Mouse (Mus musculus) ZHBTc4 (cell line): ENCODE measurements around the gene Per1.
A peak's percentile ranks its signal among the peaks of the same experiment; 100 is the strongest.

Source experiments
- DNase-seq: peaks from one replicate; pipeline ENCODE4 v3.0.0-alpha.2; 2011; ENCODE audit warnings: low read depth, low spot score

The Per1 gene

DNA sequence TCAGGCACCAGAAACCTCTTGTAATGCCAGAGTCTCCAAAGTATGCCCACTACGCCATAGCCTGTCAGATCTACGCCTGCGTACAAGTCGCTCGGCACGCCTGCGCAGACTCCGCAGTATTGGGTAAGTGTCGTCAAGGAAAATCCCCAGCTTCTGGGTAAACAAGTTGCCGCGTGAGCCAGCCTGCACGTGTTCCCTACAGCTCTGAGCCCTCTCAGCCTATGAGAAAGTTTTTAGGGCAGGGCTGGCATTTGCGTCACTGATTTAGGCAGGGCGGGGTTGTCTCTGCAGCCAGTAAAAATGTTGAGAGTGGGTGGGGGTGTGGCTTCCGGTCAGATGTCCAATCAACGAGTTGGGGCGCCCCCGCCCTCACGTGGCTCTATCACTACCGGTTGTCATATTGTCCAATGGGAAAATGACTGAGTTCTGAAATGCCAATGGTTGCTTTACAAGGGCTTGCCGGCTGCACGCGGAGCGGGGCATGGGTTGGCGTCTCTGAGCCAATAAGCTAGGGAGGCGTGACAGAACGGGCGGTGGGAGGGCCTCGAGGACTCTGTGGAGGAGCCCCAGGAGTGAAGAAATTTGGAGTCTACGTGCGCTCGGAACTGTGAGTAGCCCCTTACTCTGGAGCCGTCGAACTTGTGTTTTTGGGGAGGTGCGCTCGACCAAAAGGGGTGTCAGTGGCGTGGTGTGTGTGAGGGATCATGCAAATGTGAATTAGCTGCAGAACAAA is at the start of gene Per1:
Gene Per1 (plus strand): TSS at position 521 of the 733 bp plus-strand sequence.
- DNase-seq: peak; percentile 100

DNA sequence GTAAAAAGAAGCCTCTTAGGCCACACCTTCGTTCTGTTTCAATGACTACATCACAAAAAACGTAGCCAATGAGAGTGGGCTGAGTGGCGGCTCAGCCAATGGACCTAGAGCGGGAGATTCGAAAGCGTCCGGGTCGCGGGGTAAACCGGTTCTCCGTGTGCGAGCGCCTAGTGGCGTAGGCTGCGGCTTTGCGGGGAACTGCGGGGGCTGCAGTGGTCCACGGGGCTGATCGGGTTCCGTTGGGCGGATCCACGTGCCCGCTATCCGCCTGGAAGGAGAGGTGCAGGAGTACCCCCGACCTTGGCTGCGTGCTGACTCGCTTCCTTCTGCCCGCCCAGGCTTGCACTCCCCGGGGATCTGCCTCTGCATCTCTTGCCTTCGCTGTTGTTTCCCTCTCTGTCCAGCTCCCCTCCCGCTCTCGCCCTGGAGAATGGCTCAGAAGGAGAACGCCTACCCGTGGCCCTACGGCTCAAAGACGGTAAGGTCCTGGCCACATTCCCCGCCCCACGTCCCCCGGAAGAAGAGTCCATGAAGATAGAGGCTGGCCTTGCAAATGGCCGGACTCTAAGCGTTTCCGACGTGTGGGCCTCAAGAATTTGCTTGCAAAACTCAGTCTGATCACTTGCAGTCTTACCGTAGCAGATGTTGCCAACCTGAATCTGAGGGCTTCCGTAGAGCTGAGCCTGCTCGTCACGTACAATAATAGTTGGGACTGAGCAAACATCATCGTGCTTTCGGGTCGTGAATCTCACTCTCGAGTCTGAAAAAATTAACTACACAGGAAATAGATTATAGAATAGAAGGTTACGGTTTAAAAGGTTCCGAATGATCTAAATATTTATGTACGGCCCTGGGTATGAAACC is 49.3 kb upstream of the Per1 start, which contains the start of gene Aurkb:
Gene Aurkb (plus strand): TSS at position 117 of the 864 bp plus-strand sequence.
- peak; percentile 94 for DNase-seq

DNA sequence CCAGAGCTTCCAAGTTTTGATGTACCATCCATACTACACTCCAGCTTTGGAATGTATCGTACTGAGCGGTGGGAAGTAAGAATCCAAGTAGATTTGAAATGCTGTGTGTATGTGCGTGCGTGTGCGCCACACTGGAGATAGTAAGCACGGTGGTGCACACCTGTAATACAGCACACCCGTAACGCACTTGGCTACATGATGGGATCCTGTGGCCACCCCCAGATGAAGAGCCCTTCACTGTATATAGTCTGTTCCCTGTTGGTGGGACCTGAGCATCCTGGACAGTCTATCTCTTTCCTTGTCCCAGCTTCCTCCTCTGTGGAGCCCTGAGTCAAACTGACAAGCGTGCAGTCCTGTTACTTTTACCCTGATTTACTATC is 48.6 kb upstream of the Per1 start:
- no peak for DNase-seq

DNA sequence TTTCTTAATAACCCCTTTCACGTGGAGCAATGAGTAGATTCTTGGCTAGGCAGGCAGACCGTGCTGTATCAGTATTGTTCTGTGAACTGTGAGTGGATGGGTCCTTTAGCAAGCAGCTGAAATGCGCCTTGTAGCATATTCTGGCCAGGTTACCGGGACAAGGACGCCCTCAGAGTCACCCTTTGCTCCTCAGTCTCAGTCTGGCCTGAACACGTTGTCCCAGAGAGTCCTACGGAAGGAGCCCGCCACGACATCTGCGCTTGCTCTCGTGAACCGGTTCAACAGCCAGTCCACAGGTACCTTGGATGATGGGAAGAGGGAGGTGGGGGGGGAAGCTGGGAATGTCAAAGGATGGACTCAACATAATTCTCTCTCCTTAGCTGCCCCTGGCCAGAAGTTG is 47.4 kb upstream of the Per1 start:
- no peak for DNase-seq

DNA sequence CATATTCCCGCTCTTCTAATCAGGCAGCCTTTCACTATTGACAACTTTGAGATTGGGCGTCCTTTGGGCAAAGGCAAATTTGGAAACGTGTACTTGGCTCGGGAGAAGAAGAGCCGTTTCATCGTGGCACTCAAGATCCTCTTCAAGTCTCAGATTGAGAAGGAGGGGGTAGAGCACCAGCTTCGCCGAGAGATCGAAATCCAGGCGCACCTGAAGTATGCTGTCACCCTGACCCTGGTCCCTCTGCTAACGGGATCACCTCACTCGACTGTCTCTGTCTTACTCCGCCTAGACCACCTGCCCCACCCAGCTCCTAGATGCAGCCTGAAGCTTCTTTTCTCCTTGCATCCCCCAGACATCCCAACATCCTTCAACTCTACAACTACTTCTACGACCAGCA is 46.9 kb upstream of the Per1 start:
- DNase-seq: no peak

DNA sequence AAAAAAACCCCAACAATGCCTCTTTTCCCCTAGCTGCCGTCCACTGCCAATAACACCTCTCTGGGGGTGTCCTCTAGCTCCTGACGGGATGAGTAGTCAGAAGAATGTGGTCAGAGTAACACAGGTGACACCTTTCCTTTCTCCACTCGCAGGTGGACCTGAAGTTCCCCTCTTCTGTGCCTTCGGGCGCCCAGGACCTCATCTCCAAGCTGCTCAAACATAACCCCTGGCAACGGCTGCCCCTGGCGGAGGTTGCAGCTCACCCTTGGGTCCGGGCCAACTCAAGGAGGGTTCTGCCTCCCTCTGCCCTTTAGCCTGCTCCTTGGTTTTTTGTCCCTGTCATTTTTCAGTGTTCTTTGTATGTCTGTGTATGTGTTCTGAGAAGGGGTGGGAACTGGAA is 44.3 kb upstream of the Per1 start:
- DNase-seq: no peak

DNA sequence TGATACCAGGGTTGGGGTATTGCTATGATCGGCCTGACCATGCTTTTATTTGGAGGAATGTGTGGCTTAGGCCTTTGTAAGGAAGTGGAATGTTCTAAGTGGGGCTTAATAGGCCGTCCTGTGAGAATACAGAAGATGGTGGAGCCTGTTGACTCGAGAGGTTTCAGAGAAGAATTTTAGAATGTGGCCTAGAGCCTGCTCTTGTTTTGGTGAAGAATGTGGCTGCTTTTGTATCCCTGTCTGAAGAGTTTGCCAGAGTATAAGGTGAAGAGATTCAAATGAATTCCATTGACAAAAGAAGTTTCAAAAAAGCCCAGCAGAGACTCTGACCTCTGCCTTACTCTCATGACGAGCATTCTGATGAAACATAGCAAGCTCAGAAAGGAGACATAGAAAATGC is 43.2 kb upstream of the Per1 start:
- no peak for DNase-seq

DNA sequence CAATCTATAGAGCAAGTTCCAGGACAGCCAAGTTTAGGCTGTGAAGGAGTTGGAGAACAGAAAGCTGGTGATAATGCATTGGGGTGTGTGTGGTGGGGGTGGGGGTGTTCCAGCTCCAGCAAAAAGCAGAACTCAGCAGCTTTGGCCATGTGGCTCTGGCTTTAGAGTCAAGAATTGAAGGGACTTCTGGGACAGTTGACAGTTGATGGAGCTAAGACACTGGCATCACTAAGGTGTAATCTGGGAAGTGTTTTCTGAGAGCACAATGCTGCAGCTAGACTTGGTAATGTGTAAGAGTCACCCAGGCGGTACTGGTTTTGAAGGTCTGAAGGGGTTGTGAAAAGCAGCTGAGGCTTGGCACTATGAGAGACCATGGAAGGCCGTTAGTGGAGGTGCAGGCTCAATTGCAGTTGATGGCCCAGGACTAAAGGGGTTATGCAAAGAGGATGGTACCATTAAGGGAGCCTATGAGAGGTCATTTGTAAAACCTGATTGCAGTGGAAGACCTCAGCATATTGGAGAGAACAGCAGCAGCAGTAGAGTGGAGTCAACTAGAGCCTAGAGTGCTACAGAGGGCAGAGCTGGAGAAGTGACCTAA is 42.1 kb upstream of the Per1 start:
- no peak for DNase-seq

DNA sequence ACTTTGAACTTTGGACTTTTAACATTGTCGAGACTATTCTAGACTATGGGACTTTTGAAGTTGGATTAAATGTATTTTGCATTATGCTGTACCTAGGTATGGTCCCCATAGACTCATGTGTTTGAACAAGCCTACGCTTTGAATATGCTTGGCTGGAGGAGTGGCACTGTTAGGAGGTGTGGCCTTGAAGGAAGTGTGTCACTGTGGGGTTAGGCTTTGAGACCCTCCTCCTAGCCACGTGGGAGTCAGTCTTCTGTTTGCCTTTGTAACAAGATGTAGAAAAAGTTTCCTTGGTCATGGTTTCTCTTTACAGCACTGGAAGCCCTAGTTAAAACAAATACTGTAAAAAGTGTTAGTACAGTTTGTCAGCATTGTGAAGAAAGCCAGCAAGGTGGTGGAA is 41.2 kb upstream of the Per1 start:
- DNase-seq: peak; percentile 48

DNA sequence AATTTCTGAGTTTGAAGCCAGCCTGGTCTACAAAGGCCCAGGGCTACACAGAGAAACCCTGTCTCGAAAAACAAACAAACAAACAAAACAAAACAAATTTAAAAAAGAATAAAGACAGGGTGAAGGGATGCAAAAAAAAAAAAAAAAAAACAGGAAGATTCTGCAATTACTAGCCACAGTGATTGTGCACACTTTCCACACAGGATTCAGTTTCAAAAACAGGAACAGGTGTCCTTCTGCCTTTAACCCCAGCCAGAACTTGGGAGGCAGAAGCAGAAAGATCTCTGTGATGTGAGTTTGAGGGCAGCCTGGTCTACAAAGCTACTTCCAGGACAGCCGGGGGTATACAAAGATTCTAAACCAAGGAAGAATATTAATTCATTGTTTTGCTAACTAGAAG is 36.8 kb upstream of the Per1 start:
- no peak for DNase-seq

DNA sequence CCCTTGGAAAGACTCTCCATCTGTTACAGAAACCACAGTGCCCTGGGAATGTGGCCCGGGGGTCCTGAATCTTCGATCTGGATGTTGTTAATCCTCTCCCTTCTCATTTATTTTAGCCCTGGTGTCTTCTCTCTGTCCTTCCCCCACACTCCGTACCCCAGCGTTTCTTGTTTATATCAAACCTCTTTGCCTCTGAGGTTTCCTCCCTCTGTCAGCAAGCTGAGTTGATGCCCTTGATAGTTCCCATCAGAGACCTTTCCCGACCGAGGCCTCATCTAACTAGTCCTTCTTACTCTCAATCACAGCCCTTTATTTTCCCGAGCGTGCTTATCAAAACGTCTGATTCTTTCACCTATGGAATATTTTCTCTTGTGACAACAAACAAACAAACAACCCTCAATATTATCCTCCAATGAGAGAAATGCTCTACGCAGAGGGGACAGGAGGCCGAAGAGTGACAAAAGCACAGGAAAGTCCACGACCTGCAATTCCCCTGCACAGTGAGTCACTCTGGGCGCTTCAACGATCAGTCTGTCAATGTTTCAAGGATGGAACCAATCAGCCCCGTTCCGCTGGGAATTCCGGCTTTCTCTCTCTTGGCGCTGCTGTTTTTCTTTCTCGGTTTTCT is 36.2 kb upstream of the Per1 start:
- no peak for DNase-seq

DNA sequence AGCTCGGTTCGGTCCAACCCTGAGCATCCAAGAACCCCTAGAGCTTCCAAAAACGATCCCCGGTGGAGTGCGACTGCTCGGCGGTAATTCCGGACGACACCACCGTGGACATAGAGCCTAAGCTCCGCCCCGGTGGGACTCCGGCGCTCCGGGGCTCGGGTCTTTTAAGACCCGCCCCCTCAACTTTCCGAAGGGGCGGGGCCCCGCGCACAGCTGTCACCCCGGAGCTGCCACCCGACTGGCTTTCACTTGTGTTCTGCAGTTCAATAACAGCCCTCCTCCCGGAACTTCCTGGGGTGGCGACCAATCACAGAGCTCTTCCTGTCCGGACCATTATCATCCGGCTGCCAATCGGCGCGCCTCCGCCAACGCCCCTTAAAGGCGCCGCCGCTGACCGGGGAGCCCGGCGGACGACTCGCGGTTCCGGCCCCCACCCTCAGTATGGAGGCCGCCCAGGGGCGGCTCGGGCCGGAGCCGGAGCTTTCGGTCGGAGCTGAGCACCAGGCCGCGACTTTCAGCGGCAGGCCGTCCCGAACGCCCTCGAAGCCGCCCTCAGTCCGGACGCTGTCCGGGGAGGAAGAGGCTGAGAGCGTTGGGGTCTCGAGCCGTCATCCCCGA is 35.6 kb upstream of the Per1 start, which contains the start of gene Borcs6:
Gene Borcs6 (plus strand): TSS at position 361 of the 618 bp plus-strand sequence.
- peak; percentile 99 for DNase-seq

DNA sequence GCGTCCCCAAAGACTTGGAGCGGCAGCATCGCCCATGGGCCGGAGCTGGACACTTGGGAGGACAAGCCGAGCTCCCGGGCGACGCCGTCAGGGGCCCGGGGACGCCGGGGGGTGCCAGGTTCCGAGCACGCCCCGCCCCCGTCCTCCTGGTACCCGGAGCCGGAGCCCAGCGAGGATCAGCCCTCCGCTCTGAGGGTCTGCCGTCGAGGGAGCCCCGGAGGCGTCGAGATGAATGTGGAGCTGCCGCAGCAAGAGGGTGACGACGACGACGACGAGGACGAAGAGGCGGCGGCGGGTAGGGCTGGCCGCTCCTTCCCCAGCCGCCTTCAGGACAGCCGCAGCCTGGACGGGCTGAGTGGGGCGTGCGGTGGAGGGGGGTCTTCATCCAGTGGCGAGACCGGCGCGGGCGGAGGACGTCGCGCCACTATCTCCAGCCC is 35.0 kb upstream of the Per1 start:
- DNase-seq: no peak

DNA sequence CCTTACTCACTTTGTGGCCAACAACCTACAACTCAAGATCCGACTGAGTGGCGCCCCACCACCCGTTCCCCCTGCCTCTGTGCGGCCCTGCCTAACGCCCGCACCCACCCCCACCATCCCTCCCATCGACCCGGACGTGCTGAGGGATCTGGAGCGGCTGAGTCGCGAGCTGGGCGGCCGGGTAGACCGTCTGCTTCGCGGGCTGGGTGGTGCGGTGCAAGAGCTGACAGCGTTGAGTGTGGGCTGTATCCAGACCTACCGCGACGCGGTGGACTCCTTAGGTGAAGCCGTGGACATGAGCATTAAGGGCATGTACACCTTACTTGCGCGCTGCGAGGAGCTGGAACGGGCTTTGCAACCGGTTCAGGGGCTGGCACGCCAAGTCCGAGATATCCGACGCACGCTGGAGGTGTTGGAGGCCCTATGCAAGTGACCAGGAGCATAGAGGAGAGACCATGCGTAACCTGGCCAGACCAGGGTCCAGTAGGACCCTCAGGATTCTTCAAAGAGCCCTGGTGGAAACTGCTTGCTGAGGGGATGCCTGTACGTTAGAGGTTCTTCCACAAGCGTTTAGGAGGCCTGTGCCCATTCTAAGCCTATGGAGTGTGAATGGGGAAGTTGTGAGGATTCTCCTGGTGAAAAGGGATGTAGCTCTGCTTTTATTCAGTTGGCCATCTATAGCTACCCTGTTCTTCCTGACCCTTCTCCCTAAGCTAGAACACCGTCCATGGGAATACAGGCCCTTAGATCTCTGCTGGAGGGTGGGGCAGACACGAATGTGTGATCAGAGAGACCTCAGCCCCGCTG is 34.4 kb upstream of the Per1 start:
- DNase-seq: no peak

DNA sequence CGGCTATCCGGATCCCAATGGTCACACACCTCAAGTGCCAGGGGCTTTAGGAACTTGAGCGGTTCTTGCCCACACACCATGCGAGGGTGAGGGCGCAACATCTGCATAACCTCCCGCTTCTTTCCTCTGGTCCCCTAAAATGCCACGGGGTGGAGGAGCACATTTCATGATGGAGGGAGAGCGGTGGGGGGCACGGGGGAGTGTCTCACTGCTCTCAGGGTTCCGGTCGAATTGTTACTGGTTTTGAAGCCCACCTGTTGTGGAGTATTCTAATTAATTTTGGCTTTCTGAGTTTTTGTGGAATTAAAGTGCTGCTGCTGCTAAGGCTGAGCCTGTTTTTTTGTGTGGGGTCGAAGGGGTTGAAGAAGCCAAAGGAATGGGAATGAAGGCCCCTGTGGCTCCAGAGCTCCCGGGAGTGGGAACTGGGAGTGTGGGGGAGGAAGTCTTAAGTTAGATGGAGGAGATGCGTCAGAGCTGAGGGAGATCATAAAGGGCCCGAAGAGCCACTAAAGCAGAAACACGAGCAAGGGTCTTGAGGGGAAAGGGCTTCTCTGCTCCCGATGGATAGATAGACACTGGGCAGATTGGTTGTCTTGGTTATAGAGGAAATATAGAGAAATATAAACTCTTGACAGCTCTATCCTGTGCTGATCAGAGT is 33.6 kb upstream of the Per1 start:
- DNase-seq: no peak

DNA sequence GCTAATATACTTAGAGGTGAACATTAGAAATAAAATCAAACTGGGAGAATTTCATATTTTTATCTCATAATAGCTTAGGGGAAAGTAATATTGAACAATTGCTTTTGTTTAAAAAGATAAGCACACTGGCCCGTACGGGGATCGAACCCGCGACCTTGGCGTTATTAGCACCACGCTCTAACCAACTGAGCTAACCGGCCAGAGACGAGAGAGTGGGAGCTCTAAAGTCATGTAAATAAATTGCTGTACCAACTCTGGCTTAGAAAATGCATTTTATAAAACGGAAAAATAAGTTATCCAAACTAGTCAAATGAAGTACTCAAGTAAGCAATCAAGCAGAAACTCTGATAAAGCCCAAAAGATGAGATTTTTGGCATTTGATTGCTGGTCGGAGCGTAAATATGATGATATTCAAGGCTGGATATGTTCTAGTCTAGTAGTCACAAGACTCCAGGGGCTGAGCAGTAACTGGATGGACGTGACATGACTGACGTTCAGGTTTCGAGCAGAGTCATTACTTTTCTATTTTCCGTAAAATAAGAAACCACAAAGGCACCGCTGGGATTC is 32.7 kb upstream of the Per1 start:
- DNase-seq: peak; percentile 72

DNA sequence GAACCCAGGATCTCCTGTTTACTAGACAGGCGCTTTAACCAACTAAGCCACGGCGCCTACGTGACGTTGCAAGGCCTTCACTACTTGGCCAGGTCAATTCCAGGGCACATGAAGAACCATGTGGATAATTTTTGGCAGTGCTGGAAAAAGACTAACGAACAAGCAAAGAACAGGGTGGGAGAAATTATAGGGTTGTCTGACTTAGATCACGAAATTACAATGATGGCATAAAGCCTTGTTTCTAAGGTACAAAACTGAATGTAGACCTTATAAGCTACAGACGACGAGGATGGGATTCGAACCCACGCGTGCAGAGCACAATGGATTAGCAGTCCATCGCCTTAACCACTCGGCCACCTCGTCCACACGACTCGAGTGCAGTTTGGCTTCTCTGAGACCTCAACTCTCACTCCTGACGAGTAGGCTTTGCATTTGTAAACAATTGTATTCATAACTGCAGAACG is 32.2 kb upstream of the Per1 start:
- DNase-seq: peak; percentile 93

DNA sequence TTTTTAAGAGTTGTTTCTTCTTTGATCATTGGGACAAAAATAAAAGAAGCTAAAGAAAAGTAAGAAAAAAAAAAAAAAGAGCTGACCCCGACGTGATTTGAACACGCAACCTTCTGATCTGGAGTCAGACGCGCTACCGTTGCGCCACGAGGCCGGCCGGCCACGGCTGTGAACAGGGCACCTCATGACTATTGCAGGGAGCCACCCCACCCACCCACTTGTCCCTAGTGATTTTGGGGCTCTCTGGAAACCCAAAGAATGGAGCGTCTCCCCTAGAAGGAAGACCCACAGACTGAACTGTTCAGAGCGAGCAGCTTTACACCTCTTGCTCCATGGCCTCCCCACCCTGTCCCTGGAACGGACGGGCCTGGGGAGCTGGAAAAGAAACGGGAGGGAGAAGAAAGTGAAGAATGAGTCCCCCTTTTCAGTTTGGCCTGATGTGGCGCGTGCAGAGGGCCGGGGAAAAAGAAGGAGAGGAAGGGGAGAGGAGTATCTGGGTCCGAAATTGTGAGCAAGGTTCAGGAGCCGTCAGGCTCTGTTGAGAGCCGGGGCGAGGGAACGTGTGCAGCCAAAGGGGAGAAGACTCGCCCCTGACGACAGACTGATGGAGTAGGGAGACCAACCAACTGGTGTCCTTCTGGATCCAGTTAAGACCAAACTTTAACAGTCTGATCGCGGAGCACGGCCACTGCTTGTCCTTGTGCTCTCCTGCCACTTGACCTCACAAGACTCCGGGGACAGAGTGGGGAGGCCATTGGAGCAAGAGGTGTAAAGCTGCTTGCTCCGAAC is 31.4 kb upstream of the Per1 start:
- peak; percentile 82 for DNase-seq
